Mouse (Mus musculus): ENCODE measurements at regions not wholly inside any gene's neighbourhood (a gene's known extent, or its start where the extent isn't known, plus 50 kb on each side); places are given as distances from the start of the nearest gene placed in this dataset.

DNA sequence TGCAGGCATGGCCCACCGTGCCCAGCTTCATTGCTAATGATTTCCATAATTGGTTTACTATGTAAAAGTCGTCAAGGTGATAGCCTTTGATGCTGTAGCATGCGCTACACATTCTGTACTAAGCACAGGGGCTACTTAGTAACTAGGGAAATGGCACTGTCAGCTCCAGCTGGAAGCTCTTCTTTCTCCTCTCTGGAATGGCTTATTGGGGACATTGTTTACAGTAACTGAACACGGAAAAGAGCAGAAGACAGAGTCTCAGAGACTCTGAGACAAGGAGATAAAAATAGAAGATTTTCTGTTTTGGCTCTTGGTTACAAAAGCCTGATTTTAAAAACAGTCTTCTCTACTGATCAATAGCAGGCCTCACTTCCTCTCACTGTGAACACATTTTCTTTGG, 178.3 kb downstream of the Ktn1 start:
- TF ChIP-seq CHD2 (IDR thresholded peaks at IDR 0.05; ENCODE audit: low read depth, low read length) (no peak), ZC3H11A (IDR thresholded peaks at IDR 0.05; ENCODE audit: borderline replicate concordance, low read depth, low read length) (no peak), MAFK (IDR thresholded peaks at IDR 0.05; ENCODE audit: insufficient read depth, low read depth, low read length) (no peak)

All from ES-E14 (cell line).